11 mouse cellular contexts compared by ENCODE assay signal in the genomic region with DNA sequence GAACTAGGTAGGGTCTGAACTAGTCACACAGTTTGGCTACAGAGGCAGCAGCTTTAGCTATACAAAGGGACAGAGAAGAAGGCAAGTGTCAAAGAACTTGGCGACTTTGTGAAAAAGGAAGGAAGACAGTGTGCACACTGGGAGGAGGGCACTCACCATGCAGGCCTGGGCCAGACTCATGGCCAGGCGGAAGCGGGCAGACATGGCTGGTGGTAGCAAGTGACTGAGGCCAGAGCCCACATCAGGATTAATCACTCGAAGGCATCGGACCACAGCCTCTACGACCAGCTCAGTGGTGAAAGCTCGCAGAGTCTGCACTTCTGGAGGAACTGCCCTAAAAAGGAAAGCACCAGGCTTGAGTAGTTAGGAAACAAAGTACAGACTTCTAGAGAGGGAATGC. TPM values are rescaled to one million over a fixed set of nuclear protein-coding genes. Genes with fewer than 3 reads are reported as not detected.
DNase-seq lines count a peak whose midpoint lies in the region; ATAC-seq and TF ChIP-seq lines count a peak whose summit lies in the region.
"Had no signal": no experiment of that assay in that cellular context is flagged by ENCODE, and none has a peak within 500 bp of the region (broad histone marks: within the 10 kb centered on the region; RNA-seq: fewer than 3 reads in every experiment).

No protein-coding gene starts in this region.

- no peak overlapping the region for H3K9ac ChIP-seq in forebrain, embryonic 13.5 days

- no peak for TF ChIP-seq CTCF in bone marrow, adult 2 months (IDR thresholded peaks at IDR 0.05; ENCODE audit: control insufficient read depth, insufficient read depth, low read length)

- no peaks in the 10 kb centered on the region; the same call in 1 of the 2 replicates for H3K4me1 ChIP-seq in bone marrow, adult 2 months (ENCODE audit: control insufficient read depth, insufficient read depth, low read length)
- peaks cover 11% of the 10 kb centered on the region for H3K4me1 ChIP-seq in forebrain, embryonic 13.5 days
- H3K4me1 ChIP-seq: embryonic facial prominence, embryonic 12.5 days had no signal

- DNase-seq in kidney, adult 9 months, result peak; percentile 4
- no peak for DNase-seq in kidney, postnatal 25 days
- DNase-seq in B cell, adult 2 months, result no peak
- no peak for DNase-seq in spleen, adult 18-20 months
- DNase-seq: heart, postnatal 14 days; right cerebral cortex, postnatal 14 days had no signal

- 0 out of 2 replicates have a peak overlapping the region, but pooled peaks have one; percentile 27 for H3K27ac ChIP-seq in bone marrow, adult 2 months (ENCODE audit: control insufficient read depth, insufficient read depth, low read depth, low read length, poor library complexity)
- no peak overlapping the region for H3K27ac ChIP-seq in forebrain, embryonic 13.5 days
- peak overlapping the region; percentile 31; the same call in 1 of the 2 replicates for H3K27ac ChIP-seq in macrophage
- H3K27ac ChIP-seq: embryonic facial prominence, embryonic 12.5 days had no signal

- H3K36me3 ChIP-seq in forebrain, embryonic 13.5 days (ENCODE audit: poor library complexity, severe bottlenecking), result peaks cover 18% of the 10 kb centered on the region
- no peaks in the 10 kb centered on the region for H3K36me3 ChIP-seq in macrophage (ENCODE audit: inconsistent target)

- ATAC-seq in forebrain, embryonic 13.5 days, result no peak

- H3K4me3 ChIP-seq in bone marrow, adult 2 months (replicated peaks; ENCODE audit: control insufficient read depth, low read depth, low read length), result peak overlapping the region; percentile 22
- H3K4me3 ChIP-seq in forebrain, embryonic 13.5 days, result no peak overlapping the region
- H3K4me3 ChIP-seq in macrophage (ENCODE audit: inconsistent target), result peak overlapping the region; percentile 61

- peaks cover 33% of the 10 kb centered on the region; the same call in 1 of the 2 replicates for H3K79me2 ChIP-seq in macrophage (ENCODE audit: inconsistent target)

- peak overlapping the region; percentile 59 for H3K4me2 ChIP-seq in forebrain, embryonic 13.5 days

- TF ChIP-seq POLR2A in bone marrow, adult 2 months (IDR thresholded peaks at IDR 0.05; ENCODE audit: borderline replicate concordance, control insufficient read depth, low read depth, low read length), result no peak

- H3K9me3 ChIP-seq in forebrain, embryonic 13.5 days (replicated peaks), result no peaks in the 10 kb centered on the region
- H3K9me3 ChIP-seq: embryonic facial prominence, embryonic 12.5 days had no signal

- WGBS in bone marrow, adult 2 months, result 18% methylated on average over 7 of the region's 7 CpGs
- 97% methylated on average over 7 of the region's 7 CpGs for WGBS in forebrain, embryonic 13.5 days
- WGBS in macrophage (ENCODE audit: missing documents), result 25% methylated on average over 5 of the region's 7 CpGs

- H3K27me3 ChIP-seq in forebrain, embryonic 13.5 days, result 0 out of 2 replicates have a peak, but pooled peaks cover 4% of the 10 kb centered on the region
- H3K27me3 ChIP-seq: embryonic facial prominence, embryonic 12.5 days had no signal

RNA-seq across cellular contexts. Expression of a gene that starts 1.3 kb away (rescaled TPM):
- 28.7 and 37.0 TPM in 2 replicates for polyA plus RNA-seq in bone marrow, adult 2 months (2011; ENCODE audit: insufficient read depth, insufficient read length, low replicate concordance, missing spikeins)
- polyA plus RNA-seq in forebrain, embryonic 13.5 days (2015; fragmentation: Nextera tagmentation; extraction: Ambion mirVana), result 36.8 and 38.5 TPM in 2 replicates
- 10 to 100 TPM; 15.6 to 95.0 (median 38.7) TPM for total RNA-seq in macrophage (2018; cell fraction: chromatin; rRNA removed)
- total RNA-seq in macrophage (2018; cell fraction: cytosol; rRNA removed), result 10 to 100 TPM; 17.9 to 34.2 (median 24.6) TPM
- 10 to 100 TPM; 15.1 to 50.4 (median 22.6) TPM for total RNA-seq in macrophage (2018; cell fraction: nucleus; rRNA removed)
- 18.2 to 30.9 TPM (median 28.2 TPM) in 3 replicates for polyA plus RNA-seq in macrophage (2018)

RNA-seq across cellular contexts. Expression of a gene that starts 2.9 kb away (rescaled TPM):
- polyA plus RNA-seq in bone marrow, adult 2 months (2011; ENCODE audit: insufficient read depth, insufficient read length, low replicate concordance, missing spikeins), result 0.22 and 0.32 TPM in 2 replicates
- polyA plus RNA-seq in forebrain, embryonic 13.5 days (2015; fragmentation: Nextera tagmentation; extraction: Ambion mirVana), result 0.03 TPM in 2 replicates
- total RNA-seq in macrophage (2018; cell fraction: chromatin; rRNA removed), result under 1 TPM in 1 of 26 experiments, not detected in 25; 0.34 TPM
- total RNA-seq in macrophage (2018; cell fraction: cytosol; rRNA removed), result under 1 TPM; 0.09 to 0.44 (median 0.24) TPM
- total RNA-seq in macrophage (2018; cell fraction: nucleus; rRNA removed), result under 1 TPM in 13 of 26 experiments, not detected in 13; 0.06 to 0.37 (median 0.13) TPM
- polyA plus RNA-seq in macrophage (2018), result 0.09 to 0.16 TPM (median 0.15 TPM) in 3 replicates
- total RNA-seq: heart, postnatal 14 days had no signal

RNA-seq across cellular contexts. Expression of a gene that starts 29.9 kb away (rescaled TPM):
- polyA plus RNA-seq in bone marrow, adult 2 months (2011; ENCODE audit: insufficient read depth, insufficient read length, low replicate concordance, missing spikeins), result 0.43 TPM in 1 of 2 replicates, not detected in the other
- polyA plus RNA-seq in forebrain, embryonic 13.5 days (2015; fragmentation: Nextera tagmentation; extraction: Ambion mirVana), result 3.0 and 3.6 TPM in 2 replicates
- total RNA-seq in macrophage (2018; cell fraction: chromatin; rRNA removed), result 10 to 100 TPM in 2 of 26 experiments, 1 to 10 TPM in 24; 1.1 to 13.8 (median 5.8) TPM
- 1 to 10 TPM in 23 of 26 experiments, under 1 TPM in 3; 0.81 to 3.7 (median 1.5) TPM for total RNA-seq in macrophage (2018; cell fraction: cytosol; rRNA removed)
- 1 to 10 TPM; 1.3 to 9.5 (median 4.8) TPM for total RNA-seq in macrophage (2018; cell fraction: nucleus; rRNA removed)
- 1.1 to 2.8 TPM (median 1.4 TPM) in 3 replicates for polyA plus RNA-seq in macrophage (2018)

RNA-seq across cellular contexts. Expression of a gene that starts 30.6 kb away (rescaled TPM):
- polyA plus RNA-seq in bone marrow, adult 2 months (2011; ENCODE audit: insufficient read depth, insufficient read length, low replicate concordance, missing spikeins), result 1.2 TPM in 1 of 2 replicates, not detected in the other
- 0.08 TPM in 1 of 2 replicates, not detected in the other for polyA plus RNA-seq in forebrain, embryonic 13.5 days (2015; fragmentation: Nextera tagmentation; extraction: Ambion mirVana)
- total RNA-seq in macrophage (2018; cell fraction: chromatin; rRNA removed), result under 1 TPM in 1 of 26 experiments, not detected in 25; 0.27 TPM
- under 1 TPM in 1 of 26 experiments, not detected in 25; 0.10 TPM for total RNA-seq in macrophage (2018; cell fraction: cytosol; rRNA removed)
- not detected for total RNA-seq in macrophage (2018; cell fraction: nucleus; rRNA removed)
- 0.04 TPM in 1 of 3 replicates, not detected in the others for polyA plus RNA-seq in macrophage (2018)
- total RNA-seq: left cerebral cortex, postnatal 14 days had no signal
- polyA plus RNA-seq: embryonic facial prominence, embryonic 12.5 days had no signal

RNA-seq across cellular contexts. Expression of a gene that starts 34.3 kb away (rescaled TPM):
- polyA plus RNA-seq in bone marrow, adult 2 months (2011; ENCODE audit: insufficient read depth, insufficient read length, low replicate concordance, missing spikeins), result 0.50 and 1.9 TPM in 2 replicates
- 62.0 and 66.7 TPM in 2 replicates for polyA plus RNA-seq in forebrain, embryonic 13.5 days (2015; fragmentation: Nextera tagmentation; extraction: Ambion mirVana)
- 1 to 10 TPM in 7 of 26 experiments, under 1 TPM in 8, not detected in 11; 0.29 to 2.9 (median 0.92) TPM for total RNA-seq in macrophage (2018; cell fraction: chromatin; rRNA removed)
- 1 to 10 TPM in 10 of 26 experiments, under 1 TPM in 16; 0.35 to 1.9 (median 0.76) TPM for total RNA-seq in macrophage (2018; cell fraction: cytosol; rRNA removed)
- total RNA-seq in macrophage (2018; cell fraction: nucleus; rRNA removed), result 1 to 10 TPM in 20 of 26 experiments, under 1 TPM in 5, not detected in 1; 0.50 to 4.2 (median 1.4) TPM
- polyA plus RNA-seq in macrophage (2018), result 0.78 to 1.6 TPM (median 1.4 TPM) in 3 replicates
